Mouse (Mus musculus) limb, embryonic 11.5 days (tissue): ENCODE data around the gene Zfp958. TPM values are rescaled to one million over a fixed set of nuclear protein-coding genes. Genes with fewer than 3 reads are reported as not detected.
"Not testable (repeated sequence)": the region's sequence is repeated elsewhere in the genome, so short reads cannot be mapped to it uniquely, and the experiment has no call there.

ENCODE experiments used
- ATAC-seq: fragments of 200-750 bp; cut with Nextera tagmentation; 2 replicates; pipeline ENCODE4 v1.8.0; 2017; ENCODE audit warnings: low read depth; ENCODE audit not compliant: insufficient number of reproducible peaks, low FRiP score, low TSS enrichment
- DNase-seq: peaks from one replicate; pipeline ENCODE4 v3.0.0-alpha.2; 2015; ENCODE audit warnings: low spot score
- H3K27ac ChIP-seq: fragments of 300-500 bp; sonication (generic); replicated peaks from 2 replicates; pipeline ENCODE4 v1.5.1; 2014; ENCODE audit warnings: low read depth, mild to moderate bottlenecking, low read length
- H3K27me3 ChIP-seq: fragments of 300-500 bp; sonication (generic); 2 replicates; pipeline ENCODE4 v1.6.1; 2014; ENCODE audit warnings: mild to moderate bottlenecking, low read length, mixed read lengths; ENCODE audit not compliant: control insufficient read depth, insufficient read depth
- H3K36me3 ChIP-seq: fragments of 300-500 bp; sonication (generic); 2 replicates; pipeline ENCODE4 v1.6.1; 2014; ENCODE audit warnings: mild to moderate bottlenecking, low read length, moderate library complexity, mixed read lengths; ENCODE audit not compliant: control insufficient read depth, insufficient read depth
- H3K4me1 ChIP-seq: fragments of 300-500 bp; sonication (generic); 2 replicates; pipeline ENCODE4 v1.6.1; 2014; ENCODE audit warnings: low read length, mixed read lengths; ENCODE audit not compliant: control insufficient read depth, insufficient read depth
- H3K4me2 ChIP-seq: fragments of 300-500 bp; sonication (generic); 2 replicates; pipeline ENCODE4 v1.6.1; 2014; ENCODE audit warnings: low read depth, mild to moderate bottlenecking, moderate library complexity; ENCODE audit not compliant: severe bottlenecking
- H3K4me3 ChIP-seq: fragments of 300-500 bp; sonication (generic); 2 replicates; pipeline ENCODE4 v1.5.1; 2014; ENCODE audit warnings: low read depth, low read length
- H3K9ac ChIP-seq: fragments of 300-500 bp; sonication (generic); 2 replicates; pipeline ENCODE4 v1.6.1; 2014; ENCODE audit warnings: mild to moderate bottlenecking, low read length
- H3K9me3 ChIP-seq: fragments of 300-500 bp; sonication (generic); 2 replicates; pipeline ENCODE4 v1.6.1; 2016; ENCODE audit warnings: low read length; ENCODE audit not compliant: control insufficient read depth
- WGBS: fragments of 180-500 bp; shearing (Covaris S2); extraction: QIAGEN DNeasy Blood & Tissue Kit; methylation state at CpG from one replicate; pipeline ENCODE4 v1.1.7; 2014; 5-methylcytosine and 5-hydroxymethylcytosine counted together
- polyA plus RNA-seq: library from polyadenylated mRNA; unstranded; fragments of >200 nt; fragmentation: Nextera tagmentation; extraction: Ambion mirVana; gene quantifications from 2 replicates; pipeline ENCODE4 v1.2.1, GENCODE M21; 2014

Zfp958 gene
- polyA plus RNA-seq, 1 experiment from 2014 or later = 17.7 TPM

DNA sequence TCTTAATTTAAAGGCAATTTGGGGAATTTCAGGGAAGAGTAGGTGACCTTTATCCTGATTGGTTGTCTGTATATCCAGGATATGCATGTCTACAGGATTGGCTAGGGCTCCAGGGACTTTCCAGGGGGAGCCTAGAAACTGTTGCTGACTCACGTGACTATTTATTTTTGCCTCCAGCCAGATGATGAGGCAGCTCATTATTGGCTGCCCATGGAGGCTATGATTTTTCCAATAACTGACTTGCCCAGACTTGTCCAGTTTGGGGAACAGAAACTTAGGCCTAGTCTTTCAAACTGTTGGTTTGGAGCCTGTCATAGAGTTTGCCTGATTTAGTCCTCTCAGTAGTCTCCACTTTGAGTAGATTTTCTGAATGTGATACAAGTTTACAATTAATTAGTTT is 14.4 kb downstream of the Zfp958 start:
- no peaks in the 10 kb centered on the region for H3K27me3 ChIP-seq
- peaks cover 12% of the 10 kb centered on the region for H3K9me3 ChIP-seq
- no peak for DNase-seq
- H3K9ac ChIP-seq = no peak overlapping the region
- ATAC-seq = no peak
- 93% methylated on average over 1 of the region's 1 CpGs for WGBS
- H3K27ac ChIP-seq = no peak overlapping the region
- H3K4me1 ChIP-seq = no peaks in the 10 kb centered on the region
- H3K36me3 ChIP-seq = peaks cover 36% of the 10 kb centered on the region
- no peak overlapping the region for H3K4me3 ChIP-seq
- H3K4me2 ChIP-seq = no peak overlapping the region

DNA sequence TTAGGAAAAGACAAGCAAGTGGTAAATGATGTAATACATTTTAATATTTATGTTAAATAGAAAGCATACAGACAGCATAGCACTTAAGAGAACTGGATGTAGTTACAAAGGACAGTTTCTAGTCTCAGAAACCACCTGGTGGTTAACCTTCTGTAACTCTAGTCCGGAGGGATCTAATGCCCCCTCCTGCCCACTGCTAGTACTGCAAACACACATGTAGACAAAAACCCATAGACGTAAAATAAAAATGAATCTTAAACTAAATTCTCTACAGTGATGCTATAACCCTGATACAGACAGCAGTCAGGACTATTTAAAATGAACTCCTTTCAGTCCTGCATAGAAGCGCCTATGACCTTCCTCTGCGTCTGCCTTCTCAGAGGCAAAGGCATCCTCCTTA is 24.1 kb downstream of the Zfp958 start:
- no peaks in the 10 kb centered on the region for H3K4me1 ChIP-seq
- H3K36me3 ChIP-seq = no peaks in the 10 kb centered on the region
- no peak overlapping the region for H3K4me3 ChIP-seq
- ATAC-seq (no peak), DNase-seq (no peak)
- no peaks in the 10 kb centered on the region; the same call in 1 of the 2 replicates for H3K9me3 ChIP-seq
- H3K27me3 ChIP-seq = no peaks in the 10 kb centered on the region
- WGBS = 89% methylated on average over 4 of the region's 4 CpGs
- no peak overlapping the region for H3K4me2 ChIP-seq
- no peak overlapping the region for H3K9ac ChIP-seq
- H3K27ac ChIP-seq = no peak overlapping the region

DNA sequence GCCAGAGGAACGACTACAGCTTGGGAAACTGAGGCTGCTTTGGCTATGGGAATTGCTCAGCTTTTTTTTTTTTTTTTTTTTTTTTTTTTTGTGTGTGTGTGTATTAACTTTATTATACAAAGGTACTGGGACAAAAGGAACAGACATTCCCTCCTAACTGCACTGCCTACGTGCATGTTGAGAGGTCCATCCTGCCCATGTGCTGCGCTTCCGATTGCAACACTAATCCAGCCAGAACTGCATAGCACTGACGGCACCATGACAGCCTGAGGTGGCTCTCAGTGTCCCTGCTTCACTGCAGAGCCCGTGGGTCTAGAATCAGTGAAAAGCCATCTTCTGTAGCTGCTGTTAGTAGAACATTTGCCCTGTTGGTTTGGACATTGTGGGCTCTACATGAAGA is 30.0 kb downstream of the Zfp958 start:
- not testable (repeated sequence) for H3K36me3 ChIP-seq, H3K27me3 ChIP-seq, ATAC-seq, DNase-seq, H3K4me1 ChIP-seq, H3K9ac ChIP-seq, H3K4me2 ChIP-seq, H3K9me3 ChIP-seq, H3K27ac ChIP-seq, H3K4me3 ChIP-seq
- 85% methylated on average over 6 of the region's 6 CpGs for WGBS

DNA sequence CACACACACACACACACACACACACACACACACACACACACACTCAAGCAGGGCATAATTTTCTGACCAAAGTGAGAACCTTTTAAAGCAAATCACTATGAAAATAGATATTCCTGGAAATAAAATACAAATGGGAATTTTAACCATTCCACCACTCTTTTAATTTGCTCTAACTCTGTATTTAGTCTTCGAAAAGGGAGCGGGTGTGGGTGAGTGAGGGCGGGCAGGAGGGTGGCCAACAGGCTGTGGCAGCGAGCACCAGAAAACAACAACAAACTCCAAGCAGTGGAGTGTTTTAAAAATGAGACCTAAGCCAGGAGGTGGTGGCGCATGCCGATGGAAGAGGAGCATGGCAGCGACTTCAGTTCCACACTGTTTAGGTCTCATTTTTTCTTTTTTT is 43.6 kb downstream of the Zfp958 start:
- no peaks in the 10 kb centered on the region for H3K9me3 ChIP-seq
- no peaks in the 10 kb centered on the region for H3K27me3 ChIP-seq
- H3K4me1 ChIP-seq = no peaks in the 10 kb centered on the region
- H3K4me3 ChIP-seq = no peak overlapping the region
- H3K27ac ChIP-seq = no peak overlapping the region
- no peak overlapping the region for H3K9ac ChIP-seq
- no peak for ATAC-seq
- WGBS = 90% methylated on average over 7 of the region's 7 CpGs
- no peak overlapping the region for H3K4me2 ChIP-seq
- peak; percentile 55 for DNase-seq
- no peaks in the 10 kb centered on the region for H3K36me3 ChIP-seq

DNA sequence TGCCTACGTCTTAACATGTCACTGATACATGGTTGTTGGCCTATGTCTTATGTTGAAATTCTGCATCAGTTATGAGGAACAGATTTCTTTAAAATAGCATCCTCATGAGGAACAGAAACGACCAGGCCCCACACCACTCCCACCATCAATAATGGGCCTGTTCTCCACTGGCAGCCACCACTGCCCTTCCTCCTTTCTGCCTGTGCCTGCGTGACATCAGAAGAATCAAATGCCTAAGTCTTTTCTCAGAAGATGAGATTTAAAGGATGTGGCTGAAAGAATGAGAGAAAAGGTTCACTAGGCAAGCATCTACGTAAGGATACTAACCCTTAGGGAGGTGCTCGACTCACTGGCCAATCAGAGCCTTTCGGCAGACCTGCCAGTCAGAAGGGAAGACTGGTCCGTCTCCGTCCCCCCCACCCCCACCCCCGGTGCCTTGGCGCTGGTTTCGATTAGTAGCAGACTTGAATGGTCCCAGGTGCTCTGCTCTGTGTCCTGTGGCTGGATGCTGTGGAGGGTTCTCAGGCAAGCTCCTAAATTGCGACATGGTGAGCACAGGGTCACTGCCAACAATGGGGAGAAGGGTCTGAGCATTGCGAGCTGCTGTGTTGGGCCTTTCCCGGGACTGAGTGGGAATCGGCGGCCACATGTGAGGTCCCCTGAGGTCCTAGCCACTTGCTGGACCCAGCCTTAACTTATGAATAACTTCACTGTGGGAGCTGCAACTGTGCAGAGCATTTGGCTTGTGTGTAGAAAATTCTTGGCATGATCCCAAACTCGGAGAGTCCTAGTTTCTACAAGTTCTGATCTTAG is 62.4 kb downstream of the Zfp958 start:
- H3K27ac ChIP-seq = no peak overlapping the region
- no peak overlapping the region for H3K4me3 ChIP-seq
- ATAC-seq (no peak), DNase-seq (no peak)
- H3K27me3 ChIP-seq = no peaks in the 10 kb centered on the region
- H3K36me3 ChIP-seq = no peaks in the 10 kb centered on the region
- 82% methylated on average over 17 of the region's 17 CpGs for WGBS
- no peak overlapping the region for H3K9ac ChIP-seq
- H3K9me3 ChIP-seq = no peaks in the 10 kb centered on the region
- H3K4me2 ChIP-seq = no peak overlapping the region
- H3K4me1 ChIP-seq = no peaks in the 10 kb centered on the region

DNA sequence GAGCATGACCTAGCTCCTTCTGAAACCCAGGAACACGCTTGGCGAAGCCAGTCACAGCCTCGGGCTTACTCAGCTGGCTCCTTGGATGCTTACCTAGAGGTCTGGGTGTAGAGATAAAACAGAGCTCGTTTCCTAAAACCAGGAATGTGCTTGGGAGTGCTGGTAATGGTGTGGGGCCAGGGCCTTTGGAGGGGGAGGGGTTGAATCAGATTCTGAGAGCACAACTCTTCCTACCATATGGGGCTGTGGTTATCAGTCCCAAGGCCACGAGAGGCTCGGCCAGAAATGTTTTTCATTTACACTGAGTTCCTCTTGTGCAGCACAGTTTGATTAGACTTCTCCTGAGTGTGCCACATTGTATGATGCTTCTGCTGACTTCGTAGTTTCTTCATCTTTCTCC is 63.6 kb downstream of the Zfp958 start:
- Histone ChIP-seq H3K9me3 (no peaks in the 10 kb centered on the region), H3K36me3 (no peaks in the 10 kb centered on the region), H3K9ac (peak overlapping the region; percentile 68; the same call in 1 of the 2 replicates), H3K27me3 (no peaks in the 10 kb centered on the region), H3K27ac (no peak overlapping the region), H3K4me1 (no peaks in the 10 kb centered on the region), H3K4me2 (peak overlapping the region; percentile 51), H3K4me3 (peak overlapping the region; percentile 59)
- 87% methylated on average over 7 of the region's 7 CpGs for WGBS
- ATAC-seq (no peak), DNase-seq (peak; percentile 26)

DNA sequence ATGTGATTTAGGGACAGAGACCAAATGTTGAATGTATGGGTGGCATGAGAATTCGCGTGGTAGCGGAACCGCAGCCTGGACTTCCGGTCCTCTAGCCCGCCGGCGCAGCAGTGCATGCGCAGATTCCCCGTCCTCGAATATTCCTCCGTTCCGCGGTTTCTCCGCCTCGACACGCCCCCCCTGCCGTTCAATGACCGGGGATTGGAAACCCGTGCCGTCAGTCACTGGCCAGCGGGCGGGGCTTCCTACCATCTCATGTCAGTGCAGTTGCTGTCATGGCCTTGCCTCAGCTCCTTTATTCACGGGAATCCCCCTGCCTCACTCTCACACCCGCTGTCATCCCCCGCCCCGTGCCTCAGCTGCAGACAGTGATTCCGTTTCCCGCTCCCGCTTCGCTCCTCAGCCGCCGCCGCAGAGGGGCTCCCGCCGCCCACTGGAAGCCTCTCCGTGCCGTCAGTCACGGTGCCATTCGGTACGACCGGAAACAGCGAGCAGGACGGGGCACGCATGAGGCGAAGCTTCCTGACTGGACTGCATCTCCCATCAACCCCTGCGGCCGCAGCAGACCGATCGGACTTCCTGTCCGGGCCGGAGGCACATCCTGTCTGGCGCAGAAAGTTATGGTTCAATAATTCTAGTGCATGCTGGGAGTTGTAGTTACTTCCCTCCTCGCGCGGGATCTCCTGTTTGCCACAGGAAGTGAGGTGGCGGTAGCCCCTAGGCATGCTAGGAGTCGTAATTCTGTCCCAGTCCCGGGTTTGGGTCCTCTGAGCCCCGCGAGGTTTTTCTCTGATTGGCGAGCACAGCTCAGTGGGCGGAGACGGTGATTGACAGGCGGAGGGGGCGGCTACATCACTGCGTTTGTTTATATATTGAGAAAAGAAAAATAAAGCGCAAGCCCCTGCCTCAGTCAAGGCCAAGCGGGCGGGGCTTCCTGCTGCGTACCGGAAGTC is 64.6 kb downstream of the Zfp958 start:
- WGBS = under 1% methylated on average over 72 of the region's 72 CpGs
- Histone ChIP-seq H3K9ac (peak overlapping the region; percentile 68), H3K27ac (peak overlapping the region; percentile 86), H3K4me1 (no peaks in the 10 kb centered on the region), H3K27me3 (no peaks in the 10 kb centered on the region), H3K4me3 (peak overlapping the region; percentile 59), H3K4me2 (peak overlapping the region; percentile 51), H3K36me3 (no peaks in the 10 kb centered on the region), H3K9me3 (no peaks in the 10 kb centered on the region)
- DNase-seq = peak; percentile 98
- ATAC-seq = peak; percentile 94

DNA sequence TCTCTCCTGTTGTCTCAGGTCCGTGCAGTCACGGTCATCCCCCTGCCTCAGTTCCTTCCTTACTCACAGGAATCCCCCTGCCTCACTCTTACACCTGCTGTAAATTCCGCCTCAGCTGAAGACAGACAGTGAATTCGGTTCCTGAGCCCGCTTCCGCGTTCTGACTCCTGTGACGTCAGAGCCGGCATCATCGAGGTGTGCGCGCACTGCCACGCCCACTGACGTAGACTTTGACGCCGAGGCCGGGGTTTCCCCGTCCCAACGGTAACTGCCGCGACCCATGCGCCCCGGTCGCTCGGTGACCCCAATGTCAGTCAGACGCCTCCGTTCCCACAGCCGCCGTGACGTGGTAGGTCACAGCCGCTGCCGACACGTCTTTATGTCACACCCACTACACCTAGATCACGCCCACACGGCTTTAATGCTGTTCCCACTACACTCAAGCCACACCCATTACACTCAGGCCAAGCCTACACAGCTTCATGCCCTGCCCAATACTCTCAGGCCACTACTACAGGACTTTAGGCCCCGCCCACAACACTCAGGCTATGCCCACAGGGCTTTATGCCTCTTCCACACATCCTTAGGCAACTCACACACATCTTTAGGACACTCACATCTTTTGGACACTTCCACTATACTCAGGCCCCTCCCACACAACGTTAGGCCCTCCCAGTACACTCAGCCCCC is 65.4 kb downstream of the Zfp958 start:
- H3K4me1 ChIP-seq = no peaks in the 10 kb centered on the region
- WGBS = under 1% methylated on average over 37 of the region's 37 CpGs
- no peaks in the 10 kb centered on the region for H3K9me3 ChIP-seq
- H3K27ac ChIP-seq = peak overlapping the region; percentile 79
- peak overlapping the region; percentile 68 for H3K9ac ChIP-seq
- H3K4me3 ChIP-seq = peak overlapping the region; percentile 59
- peak; percentile 84 for ATAC-seq
- H3K27me3 ChIP-seq = no peaks in the 10 kb centered on the region
- no peaks in the 10 kb centered on the region for H3K36me3 ChIP-seq
- peak; percentile 93 for DNase-seq
- peak overlapping the region; percentile 43 for H3K4me2 ChIP-seq
